Mouse (Mus musculus) WW6 (cell line): ENCODE results near the gene Klhl12.
A peak's percentile ranks its signal among the peaks of the same experiment; 100 is the strongest.
"Not testable (repeated sequence)": the region's sequence is repeated elsewhere in the genome, so short reads cannot be mapped to it uniquely, and the experiment has no call there.

Source experiments
- DNase-seq: peaks from one replicate; pipeline ENCODE4 v3.0.0-alpha.2; 2013; ENCODE audit warnings: low read depth, low spot score

Gene Klhl12

DNA sequence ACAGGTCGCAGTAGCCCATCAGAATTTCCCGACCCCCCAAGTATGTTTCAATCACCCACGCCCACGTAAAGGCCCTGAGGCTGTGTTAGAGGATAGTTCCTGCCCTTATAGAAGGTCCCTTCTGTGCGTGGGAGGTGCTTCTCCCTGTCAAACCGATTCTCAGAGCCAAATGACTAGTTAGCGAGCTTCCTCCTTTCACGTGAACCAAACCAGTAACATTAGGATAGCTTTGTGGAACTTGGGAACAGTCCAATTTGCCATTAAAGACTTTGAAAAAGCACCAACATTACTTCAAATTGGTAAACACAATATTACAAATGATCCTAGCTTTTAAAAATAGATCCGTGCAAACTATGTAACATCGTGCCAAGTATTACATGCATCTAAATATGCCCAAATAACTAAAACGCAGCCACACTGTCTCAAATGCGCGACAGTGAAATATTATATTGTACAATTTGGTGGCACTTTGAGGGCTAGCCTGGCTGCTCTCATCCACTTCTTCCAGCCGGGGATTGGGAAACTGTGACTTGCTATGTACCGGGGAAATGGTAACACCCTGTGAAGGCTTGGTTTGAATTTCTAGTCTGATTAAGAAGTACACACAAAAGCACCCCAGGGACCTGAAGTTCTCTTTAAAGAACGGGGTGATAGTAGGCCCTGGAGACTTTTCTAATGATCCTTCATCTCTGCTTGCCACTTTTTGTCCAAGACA, 58.7 kb downstream of the Klhl12 start:
- no peak for DNase-seq

DNA sequence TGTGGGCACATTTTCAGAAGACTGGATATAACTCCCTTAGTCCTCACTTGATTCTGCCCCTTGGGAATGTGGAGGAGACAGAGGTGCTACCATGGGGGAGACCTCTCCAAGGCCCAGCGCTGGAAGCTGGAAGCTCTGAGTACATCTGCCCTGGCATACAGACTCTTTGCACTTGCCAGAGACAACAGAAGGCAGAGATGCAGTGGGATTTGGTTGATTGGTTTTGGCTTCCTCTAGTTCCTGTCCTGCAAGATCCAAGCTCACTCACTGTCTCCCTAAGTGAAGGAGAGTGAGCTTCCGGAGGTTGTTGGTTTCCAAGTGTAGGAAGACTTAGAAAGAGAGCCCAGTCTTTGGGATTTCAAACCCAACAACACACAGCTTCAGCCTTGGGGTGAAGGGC, 60.6 kb downstream of the Klhl12 start:
- no peak for DNase-seq

DNA sequence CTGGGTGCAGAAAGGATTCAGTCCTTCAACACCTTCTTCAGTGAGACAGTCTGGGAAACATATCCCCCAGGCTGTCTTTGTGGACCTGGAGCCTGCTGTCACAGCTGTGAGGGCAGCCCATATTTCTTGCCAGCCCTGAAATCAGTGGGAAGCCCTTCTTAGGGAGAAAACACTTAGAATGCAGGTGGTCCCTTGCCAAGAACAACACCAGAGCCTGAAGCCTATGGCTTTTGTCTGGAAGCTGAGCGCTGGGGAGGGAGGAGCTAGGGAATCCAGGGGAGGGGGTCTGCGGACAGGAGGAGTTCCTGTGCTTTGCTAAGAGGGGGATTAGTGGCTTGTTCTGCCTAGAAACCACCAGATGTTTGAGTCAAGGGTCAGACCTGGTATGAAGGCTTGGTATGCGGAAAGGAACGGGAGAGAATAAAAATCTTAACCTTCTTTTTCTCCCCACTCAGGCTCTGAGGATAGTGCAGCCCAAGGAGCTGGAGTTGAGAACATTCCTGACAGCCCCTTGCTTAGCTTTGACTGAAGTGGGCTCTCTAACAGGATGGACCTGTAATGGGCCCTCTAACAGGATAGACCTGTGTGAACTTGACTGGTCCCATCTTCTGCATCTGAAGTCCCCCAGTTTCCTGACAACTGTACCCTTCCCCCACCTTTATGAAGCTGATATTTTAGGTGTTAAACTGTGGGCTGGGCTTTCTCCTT, 61.3 kb downstream of the Klhl12 start:
- DNase-seq: no peak

DNA sequence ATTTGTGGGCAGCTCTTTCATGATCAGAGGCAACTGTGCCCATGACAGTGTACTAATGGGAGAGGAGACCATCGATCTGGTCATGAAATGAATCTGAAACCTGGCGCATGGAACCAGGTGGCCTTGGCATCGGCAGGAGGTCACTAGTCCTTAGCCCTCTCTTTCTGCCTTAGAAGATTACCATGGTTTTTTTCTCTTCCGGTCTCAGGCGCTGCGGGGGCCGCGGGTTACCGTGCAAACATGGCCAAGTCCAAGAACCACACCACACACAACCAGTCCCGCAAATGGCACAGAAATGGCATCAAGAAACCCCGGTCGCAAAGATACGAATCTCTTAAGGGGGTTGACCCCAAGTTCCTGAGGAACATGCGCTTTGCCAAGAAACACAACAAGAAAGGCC, 62.5 kb downstream of the Klhl12 start:
- DNase-seq: not testable (repeated sequence)

DNA sequence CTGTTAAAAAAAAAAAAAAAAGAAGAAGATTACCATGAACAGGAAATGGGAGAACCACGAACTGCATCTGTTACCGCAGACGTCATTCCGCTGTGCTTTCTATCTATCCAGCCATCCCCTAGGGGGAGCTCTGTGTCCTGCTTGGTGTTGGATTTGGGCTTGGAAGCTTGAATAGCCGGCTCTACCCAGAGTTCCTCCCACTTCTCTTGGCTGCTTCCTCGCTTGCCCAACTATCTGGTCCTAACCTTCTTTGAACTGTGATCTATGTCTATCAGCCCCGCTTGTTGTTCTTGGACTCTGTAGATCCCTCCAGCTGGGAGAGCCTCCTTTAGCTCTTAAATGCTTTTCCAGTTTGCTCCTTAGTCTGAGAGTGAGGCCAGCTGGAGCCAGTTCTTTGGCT, 63.3 kb downstream of the Klhl12 start:
- peak; percentile 75 for DNase-seq

DNA sequence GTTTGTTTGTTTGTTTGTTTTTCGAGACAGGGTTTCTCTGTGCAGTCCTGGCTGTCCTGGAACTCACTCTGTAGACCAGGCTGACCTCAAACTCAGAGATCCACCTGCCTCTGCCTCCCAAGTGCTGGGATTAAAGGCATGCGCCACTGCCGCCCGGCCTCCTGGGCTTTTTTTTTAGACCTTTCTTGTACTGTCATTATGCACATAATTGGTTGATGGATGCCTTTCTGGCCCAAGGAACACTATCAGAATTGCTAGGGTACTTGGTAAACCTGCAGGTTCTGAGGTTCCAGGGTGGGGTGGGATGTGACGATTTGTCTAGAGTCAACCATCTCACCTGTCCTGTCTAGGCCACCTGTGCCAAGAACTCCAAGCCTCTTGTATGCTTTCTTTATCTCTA, 63.9 kb downstream of the Klhl12 start:
- not testable (repeated sequence) for DNase-seq

DNA sequence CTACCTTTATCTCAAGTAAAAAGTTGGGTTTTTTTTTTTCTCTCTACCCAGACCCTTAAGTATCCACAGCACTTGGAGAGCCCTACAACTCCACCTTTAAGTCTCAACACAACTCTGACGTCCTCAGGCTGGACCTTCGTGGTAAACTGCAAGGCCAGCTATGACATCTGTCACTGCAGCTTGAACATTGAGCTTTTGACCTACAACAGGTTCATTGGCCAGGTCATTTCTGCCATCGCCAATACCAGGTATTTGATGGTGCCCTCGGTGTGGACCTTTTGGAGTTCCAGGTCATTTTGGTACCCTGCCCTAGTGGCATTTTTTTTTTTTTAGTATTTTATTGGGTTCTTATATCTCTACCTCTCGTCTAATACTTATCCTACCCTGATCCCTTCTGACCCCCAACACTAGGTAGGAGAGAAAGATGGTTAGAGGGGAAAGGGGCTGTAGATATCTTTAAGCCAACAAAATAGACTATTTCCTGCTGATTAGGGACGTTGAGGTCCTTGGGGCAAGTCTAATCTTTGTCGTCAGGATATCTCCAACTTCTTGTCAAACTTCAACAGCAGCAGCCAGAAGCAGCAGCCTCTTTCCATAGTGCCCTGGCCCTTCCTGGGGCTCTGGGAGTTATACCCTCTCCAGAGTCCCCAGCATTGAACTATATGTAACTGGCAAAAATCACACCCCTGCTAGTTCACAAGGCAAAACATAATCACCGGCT, 64.8 kb downstream of the Klhl12 start:
- no peak for DNase-seq

DNA sequence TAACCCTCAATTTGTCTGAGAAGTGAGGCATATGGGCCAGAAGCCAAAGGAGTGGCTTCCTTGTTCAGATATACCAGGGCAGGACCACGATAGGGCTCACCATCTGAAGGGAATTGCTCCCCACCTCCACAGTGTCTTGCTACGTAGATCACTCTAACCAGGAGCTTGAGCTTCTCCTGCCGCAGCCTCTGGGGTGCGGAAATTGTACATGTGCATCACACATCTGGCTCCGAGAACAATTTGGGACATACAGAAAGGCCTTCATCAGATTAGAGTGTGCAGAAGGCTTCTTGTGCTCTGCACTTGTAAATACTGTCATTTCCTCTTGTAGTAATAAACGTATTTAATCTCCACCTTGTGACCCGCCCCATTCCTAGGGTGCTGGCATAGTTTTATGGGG, 65.8 kb downstream of the Klhl12 start:
- DNase-seq: no peak

DNA sequence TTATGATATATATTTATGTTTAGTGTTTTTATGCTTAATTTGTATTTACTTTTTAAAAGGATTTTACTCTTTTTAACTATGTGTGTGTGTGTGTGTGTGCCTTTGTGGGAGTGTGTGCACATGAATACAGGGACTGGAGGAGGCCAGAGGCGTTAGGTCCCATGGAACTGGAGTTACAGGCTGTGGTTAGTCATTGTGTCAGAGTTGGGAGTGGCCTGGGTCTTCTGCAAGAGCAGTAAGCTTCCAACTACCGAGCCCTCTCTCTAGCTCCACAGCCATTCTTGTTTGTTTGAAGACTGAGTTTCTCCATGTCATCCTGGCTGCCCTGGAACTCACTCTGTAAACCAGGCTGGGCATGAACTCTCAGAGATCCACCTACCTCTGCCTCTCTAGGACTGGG, 67.0 kb downstream of the Klhl12 start:
- DNase-seq: no peak

DNA sequence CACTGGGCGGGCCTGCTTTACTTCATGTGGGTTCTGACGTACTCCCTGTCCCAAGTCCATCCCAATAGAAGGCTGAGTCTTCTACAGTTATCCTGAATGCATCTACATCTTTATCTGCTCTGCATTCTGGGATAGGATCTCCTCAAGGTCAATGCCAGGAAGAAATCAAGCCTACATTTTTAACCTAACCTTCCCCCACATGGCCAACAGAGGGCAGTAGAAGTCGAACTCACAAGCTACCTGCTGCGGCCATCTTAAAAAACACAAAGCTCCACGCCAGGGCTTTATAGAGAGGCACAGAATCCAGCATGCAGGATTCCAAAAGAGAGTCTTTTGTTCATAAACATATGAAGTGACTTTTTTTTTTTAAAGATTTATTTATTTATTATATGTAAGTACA, 69.1 kb downstream of the Klhl12 start:
- DNase-seq: no peak

DNA sequence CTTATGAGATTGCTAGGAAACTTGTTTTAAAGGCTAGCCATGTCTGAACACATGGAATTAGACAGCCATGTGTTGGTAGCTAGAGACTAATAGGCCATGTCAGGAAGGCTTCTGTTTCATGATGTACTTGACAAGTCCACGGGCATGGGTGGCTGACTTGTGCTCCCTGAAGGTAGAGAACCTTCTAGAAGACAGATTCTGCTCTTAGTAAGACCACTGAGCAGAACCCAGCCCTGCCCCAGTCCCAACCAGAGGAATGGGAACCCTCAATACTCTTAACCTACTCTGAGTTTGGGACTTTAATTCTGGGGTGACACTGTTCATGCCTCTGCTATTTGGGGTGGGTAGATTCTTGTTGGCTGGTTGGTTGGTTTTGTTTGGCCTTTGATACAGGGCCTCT, 69.7 kb downstream of the Klhl12 start:
- DNase-seq: no peak

DNA sequence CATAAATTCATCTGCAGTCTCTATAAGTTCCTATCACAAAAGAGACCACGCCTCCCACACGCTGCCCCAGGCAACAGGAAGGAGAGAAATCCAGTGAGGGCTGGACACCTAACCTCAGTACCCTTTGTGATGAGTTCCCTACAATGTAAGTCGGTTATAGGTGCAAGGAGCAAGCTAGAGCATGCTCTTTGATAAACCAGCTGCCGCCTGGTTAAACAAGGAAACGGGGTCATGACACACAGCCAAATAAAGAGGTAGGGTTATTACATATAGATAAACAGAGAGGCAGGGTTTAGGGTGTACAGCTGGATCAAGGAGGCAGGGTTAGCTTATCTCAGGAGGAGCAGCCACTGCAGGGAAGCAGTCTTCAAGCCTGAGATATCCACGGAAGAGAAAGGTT, 71.4 kb downstream of the Klhl12 start:
- no peak for DNase-seq

DNA sequence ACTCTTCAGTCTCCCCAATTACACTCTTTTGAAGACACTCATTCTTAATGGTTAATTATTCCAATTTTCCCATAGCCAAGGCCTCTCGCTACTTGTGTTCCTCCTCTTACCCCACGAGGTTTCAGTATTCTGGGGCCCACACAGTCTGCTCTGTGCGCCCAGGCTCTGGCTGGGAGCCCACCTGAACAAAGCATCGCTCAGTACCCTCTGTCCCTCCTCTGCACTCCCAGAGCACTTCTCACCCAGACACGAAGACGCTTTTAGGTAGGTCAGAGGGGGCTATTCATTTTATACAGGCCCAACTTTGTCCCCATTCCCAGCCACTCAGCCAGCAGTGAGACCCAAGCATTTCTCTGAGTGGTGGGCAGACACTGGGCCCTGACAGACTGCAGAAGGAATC, 75.3 kb downstream of the Klhl12 start:
- no peak for DNase-seq

DNA sequence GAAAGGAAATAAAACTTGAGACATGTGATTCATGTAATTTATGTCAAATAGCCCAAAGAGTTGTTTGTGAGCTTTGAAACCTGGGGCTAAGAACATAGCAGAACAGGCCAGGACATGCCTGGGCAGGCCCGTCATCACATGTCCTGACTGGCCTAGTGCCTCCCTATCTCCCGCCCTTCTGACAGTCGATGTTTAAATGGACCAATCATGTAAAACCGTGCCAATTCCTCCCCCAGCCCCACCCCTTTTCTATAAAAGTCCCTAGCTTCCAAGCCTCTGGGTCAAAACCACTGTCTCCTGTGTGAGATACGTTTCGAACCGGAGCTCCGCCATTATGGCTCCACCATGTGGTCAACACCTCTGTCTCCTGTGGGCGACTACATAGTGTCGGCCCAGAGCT, 78.4 kb downstream of the Klhl12 start:
- not testable (repeated sequence) for DNase-seq

DNA sequence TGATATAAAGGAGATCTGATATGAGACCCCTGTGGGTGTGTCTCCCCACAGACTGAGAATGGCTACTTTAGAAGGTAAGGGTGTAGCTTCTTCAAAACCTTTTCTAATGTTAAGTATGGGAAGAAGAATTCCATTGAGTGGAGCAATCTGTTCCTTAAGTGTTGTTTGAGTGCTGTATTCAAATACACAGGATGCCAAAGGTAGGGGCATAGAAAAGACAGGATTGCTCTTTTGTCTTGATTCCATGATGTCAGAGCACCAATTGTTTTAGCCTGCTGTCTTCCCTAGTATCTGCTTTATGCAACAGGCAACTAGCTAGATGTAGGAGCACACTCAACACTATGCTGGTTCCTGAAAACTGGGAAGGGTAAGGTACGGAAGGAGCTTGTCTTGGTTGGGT, 79.7 kb downstream of the Klhl12 start:
- peak; percentile 81 for DNase-seq

DNA sequence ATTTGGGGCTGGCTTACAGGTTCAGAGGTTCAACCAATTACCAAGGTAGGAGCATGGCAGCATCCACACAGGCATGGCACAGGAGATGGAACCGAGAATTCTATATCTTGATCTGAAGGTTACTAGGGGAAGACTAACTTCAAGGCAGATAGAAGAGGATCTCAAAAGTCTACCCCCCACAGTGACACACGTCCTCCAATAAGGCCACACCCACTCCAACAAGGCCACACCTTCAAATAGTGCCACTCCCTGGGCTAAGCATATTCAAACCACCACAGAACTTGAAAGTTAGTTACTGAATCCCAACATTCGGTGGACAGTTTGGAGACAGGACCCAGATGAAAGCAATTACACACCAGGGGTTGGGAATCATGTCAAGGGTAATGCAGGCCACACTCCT, 80.2 kb downstream of the Klhl12 start:
- no peak for DNase-seq

DNA sequence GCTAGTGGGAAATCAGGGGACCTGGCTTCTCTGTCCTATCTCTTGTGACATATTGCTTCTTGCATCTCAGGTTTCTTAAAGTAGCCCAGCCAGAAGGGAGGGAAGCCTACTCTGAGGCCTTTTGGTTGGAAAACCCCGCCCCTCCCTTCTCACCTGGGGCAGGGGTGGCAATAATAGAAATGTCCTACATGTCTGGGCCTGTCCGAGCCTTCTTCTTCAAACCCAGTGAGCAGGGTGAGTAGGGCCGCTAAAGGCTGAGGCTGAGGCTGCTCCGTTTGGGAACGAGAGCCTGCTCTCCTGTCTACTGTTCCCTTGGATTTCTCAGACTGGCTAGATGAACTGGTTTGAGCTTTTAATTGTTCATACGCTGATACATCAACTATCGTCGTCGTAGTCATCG, 85.3 kb downstream of the Klhl12 start:
- DNase-seq: no peak
